Mouse (Mus musculus) cerebellum, adult 9-10 months (tissue): ENCODE measurements around the gene Ngp.
"Not testable (repeated sequence)": the region's sequence is repeated elsewhere in the genome, so short reads cannot be mapped to it uniquely, and the experiment has no call there.

Experiments
- DNase-seq: peaks from one replicate; pipeline ENCODE4 v3.0.0; 2022

The Ngp gene

DNA sequence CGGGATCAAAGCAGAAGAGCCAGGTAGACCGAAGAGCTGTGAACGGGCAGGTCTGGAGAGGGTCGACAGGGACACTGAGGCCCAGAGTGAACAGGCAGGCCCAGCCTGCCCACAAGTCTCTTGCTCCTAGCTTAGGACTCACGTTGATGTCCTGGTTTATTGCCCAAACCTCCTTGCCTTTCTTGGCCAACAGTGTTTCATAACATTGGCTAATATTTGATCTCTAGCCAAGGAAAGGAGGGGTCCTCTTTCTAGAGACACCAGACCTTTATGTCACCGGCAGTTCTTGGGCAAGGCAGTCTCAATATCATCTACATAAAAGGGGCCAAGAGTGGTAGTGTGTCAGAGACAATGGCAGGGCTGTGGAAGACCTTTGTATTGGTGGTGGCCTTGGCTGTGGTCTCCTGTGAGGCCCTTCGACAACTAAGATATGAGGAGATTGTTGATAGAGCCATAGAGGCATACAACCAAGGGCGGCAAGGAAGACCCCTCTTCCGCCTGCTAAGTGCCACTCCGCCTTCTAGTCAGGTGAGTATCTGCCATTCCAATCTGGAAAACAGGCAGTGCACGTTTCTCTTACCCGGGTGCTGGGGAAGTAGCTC is at the start of gene Ngp:
Ngp (plus strand) TSS at position 237 of the 602 bp plus-strand sequence.
- no peak for DNase-seq

- DNase-seq: no peak
Observed at GRCm38 (mm10) chr9:110369860-110370259, 49.7 kb upstream of the Ngp start.

GRCm38 (mm10) chr9:110373871-110374270 is 45.7 kb upstream of the Ngp start:
- no peak for DNase-seq

DNA sequence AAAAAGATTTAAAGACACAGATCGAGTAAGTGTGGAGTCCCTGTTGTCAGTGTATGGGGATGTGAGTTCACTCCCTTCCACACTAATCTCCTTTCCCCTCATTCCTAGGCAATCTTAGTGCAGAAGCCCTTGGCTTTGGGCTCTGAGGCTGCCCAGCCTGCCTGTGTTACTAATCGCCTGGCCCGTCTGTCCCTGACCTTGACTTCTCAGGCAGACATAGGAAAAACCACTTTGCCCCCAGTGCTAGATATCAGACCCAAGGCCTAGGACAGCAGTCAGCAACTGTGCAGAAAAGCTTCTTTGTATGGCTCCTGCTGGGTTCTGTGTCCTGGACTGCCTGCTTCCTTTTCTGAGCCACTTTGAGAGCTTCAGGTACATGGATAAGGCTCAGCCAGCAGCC is 43.9 kb upstream of the Ngp start:
- no peak for DNase-seq

DNA sequence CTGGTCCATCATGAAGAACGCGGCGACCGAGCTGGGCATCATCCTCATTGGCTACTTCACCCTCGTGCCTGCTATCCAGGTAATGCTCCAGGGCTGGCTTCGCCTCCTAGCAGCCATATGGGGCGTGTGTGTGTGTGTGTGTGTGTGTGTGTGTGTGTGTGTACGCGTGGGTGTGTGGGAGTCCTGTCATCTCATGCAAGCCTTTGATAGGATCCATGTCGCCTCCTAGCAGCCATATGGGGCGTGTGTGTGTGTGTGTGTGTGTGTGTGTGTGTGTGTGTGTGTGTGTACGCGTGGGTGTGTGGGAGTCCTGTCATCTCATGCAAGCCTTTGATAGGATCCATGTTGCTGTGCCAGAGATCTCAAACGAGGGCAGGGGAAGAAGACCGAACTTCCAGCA is 41.9 kb upstream of the Ngp start:
- DNase-seq: not testable (repeated sequence)

DNA sequence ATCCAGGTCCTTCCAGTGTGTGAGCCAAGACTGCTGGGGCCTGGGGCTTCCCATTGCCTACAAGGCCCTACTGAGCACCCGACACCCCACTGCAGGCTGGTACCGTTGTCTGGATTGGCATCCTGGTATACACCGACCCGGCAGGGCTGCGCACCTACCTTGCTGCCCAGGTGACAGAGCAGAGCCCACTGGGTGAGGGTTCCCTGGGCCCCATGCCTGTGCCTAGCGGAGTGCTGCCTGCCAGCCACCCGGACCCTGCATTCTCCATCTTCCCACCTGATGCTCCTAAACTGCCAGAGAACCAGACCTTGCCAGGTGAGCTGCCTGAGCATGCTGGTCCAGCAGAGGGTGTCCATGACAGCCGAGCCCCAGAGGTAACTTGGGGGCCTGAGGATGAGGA is 40.2 kb upstream of the Ngp start:
- no peak for DNase-seq

DNA sequence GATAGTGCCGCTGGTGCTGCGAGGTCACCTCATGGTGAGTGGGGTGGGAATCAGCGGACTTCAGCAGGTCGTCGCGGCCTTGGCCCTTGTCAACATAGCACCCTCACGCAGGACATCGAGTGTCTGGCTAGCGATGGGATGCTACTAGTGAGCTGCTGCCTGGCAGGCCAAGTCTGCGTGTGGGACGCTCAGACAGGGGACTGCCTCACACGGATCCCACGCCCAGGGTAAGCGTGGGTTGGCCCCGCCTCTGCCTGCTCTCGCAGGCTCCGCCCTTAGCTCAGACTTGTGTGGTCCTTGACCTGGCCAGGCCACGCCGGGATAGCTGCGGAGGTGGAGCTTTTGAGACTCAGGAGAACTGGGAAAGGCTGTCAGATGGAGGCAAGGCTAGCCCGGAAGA is 38.9 kb upstream of the Ngp start:
- no peak for DNase-seq

DNA sequence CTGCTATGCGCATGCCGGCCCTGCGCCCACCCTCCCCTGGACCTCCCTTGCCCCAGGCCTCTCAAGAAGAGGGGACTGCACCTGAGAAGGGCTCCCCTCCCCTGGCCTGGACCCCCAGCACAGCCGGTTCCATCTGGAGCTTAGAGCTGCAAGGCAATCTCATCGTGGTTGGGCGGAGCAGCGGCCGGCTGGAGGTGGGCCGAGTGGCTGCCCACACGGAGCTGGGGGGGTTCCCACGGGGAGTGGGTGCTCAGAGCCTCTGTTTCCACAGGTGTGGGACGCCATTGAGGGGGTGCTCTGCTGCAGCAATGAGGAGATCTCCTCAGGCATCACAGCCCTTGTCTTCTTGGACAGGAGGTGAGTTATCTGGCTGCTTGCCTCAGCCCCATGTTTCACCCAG is 38.3 kb upstream of the Ngp start:
- DNase-seq: no peak

GRCm38 (mm10) chr9:110384369-110384929 is 35.1 kb upstream of the Ngp start:
- DNase-seq: no peak

DNA sequence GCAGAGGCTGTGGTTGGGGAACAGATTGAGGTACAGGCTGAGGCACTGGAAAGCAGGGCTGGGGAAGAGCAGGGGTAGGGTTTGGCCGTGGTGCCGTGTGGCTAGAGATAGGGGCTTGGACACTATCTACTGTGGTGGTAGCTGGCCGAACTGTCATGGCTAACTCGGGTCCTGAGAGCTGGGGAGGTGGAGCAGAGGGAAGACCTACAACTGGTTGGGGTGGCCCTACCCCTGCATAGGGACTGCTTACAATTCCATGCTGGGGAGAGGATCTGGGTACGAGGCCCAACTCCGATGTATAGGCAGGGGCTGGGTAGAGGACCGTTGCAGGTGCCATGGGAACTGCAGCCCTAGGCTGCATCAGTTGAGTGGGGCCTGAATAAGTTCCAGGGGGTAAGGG is 31.5 kb upstream of the Ngp start:
- DNase-seq: no peak

- DNase-seq: no peak
Observed at GRCm38 (mm10) chr9:110390843-110391242, 28.7 kb upstream of the Ngp start.

GRCm38 (mm10) chr9:110393295-110393694 is 26.3 kb upstream of the Ngp start:
- no peak for DNase-seq

DNA sequence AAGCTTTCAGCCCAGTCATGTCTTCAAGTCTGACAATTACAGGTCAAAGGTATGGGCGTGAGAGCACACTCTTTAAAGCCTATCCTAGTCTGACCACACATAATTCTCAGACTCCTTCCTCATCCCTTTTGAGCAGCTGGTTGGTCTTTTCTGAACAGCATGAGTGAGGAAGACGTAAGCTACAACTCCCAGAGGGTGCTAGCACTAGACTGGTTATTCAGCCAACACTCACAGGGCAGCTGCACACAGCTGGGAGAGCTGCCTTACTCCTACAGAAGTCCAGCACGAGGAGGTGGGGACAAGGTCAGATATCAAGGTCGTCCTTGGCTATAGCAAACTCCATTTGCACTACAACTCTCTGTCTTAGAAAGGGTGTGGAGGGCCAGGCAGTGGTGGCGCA is 18.9 kb upstream of the Ngp start:
- no peak for DNase-seq

GRCm38 (mm10) chr9:110402731-110403130 is 16.8 kb upstream of the Ngp start:
- DNase-seq: no peak

DNA sequence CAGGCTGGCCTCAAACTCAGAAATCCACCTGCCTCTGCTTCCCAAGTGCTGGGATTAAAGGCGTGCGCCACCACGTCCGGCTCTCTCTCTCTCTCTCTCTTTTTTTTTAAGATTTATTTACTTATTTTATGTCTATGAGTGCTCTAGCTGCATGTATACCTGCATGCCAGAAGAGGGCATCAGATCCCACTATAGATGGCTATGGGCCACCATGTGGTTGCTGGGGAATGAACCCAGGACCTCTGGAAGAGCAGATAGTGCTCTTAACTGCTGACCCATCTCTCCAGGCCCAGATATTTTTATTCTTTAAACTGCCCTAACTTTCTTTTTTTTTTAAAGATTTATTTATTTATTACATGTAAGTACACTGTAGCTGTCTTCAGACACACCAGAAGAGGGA is 16.3 kb upstream of the Ngp start:
- DNase-seq: not testable (repeated sequence)

DNA sequence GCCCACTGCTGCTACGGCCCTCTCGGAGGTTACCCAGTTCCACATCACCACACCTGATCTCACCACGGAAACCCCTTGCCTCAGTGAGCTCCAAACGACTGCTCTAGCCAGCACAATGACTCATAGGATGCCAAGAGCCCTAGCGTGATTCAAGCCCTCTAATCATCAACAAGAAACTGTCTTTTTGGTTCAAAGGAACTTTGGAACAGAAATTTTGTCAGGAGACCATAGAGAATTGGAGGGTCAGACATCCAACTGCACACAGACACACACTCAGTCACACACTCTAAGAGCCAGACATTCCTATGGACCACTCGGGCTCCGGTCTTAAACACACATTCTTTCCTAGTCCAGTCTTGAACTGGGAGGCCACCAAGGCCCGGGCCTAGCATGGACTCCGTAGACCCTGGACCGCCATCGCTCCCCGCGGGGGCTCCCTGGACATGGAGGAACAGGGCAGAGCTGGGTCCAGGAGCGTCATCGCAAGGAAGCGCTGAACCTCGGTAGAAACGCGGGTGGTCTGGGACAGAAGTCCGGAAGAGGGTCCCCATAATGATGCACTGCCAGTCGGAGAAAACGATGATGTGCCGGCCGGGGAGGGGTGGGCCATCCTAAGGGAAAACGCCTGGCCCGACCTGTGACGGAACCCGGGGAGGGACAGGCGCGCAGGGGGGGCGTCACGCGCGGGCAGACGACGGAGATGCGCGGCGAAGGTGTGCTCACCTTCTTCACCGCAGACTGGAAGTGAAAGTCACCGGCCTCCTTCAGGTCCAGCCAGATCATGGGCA is 12.0 kb upstream of the Ngp start:
- DNase-seq: peak; percentile 51

DNA sequence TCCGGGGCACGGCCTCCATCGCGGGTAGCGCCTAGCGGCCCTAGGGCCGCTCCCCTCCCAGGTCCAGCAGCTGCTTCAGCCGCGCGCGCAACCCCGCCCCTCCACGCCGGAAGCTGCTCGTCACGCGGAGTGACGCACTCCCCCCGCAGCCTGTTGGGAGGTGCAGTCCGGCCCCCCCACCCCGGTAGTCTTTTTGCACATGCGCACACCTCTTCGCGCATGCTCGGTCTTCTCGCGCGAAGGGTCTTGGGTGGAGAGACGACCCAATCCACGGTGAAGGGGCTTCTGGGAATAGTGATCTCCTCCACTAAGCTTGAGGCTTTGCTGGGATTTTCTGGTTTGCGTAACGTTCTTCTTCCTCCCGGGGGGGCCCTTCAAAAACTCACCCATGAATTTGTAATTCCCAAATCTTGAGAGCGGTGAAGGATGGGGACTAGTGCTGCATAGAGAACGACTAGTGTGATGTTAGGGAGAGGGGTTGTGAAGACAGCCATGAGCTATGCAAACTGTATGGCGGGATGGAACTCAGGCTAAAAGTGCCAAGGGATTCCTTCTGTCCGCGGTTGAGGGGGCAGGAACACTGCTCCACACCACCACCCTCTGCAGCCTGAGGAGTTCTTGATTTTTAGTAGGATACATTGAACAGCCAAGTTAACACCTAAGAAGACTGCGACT is 11.3 kb upstream of the Ngp start, which contains the start of gene Ptpn23:
Ptpn23 (minus strand) TSS at position 115 of the 675 bp plus-strand sequence.
- peak; percentile 93 for DNase-seq

DNA sequence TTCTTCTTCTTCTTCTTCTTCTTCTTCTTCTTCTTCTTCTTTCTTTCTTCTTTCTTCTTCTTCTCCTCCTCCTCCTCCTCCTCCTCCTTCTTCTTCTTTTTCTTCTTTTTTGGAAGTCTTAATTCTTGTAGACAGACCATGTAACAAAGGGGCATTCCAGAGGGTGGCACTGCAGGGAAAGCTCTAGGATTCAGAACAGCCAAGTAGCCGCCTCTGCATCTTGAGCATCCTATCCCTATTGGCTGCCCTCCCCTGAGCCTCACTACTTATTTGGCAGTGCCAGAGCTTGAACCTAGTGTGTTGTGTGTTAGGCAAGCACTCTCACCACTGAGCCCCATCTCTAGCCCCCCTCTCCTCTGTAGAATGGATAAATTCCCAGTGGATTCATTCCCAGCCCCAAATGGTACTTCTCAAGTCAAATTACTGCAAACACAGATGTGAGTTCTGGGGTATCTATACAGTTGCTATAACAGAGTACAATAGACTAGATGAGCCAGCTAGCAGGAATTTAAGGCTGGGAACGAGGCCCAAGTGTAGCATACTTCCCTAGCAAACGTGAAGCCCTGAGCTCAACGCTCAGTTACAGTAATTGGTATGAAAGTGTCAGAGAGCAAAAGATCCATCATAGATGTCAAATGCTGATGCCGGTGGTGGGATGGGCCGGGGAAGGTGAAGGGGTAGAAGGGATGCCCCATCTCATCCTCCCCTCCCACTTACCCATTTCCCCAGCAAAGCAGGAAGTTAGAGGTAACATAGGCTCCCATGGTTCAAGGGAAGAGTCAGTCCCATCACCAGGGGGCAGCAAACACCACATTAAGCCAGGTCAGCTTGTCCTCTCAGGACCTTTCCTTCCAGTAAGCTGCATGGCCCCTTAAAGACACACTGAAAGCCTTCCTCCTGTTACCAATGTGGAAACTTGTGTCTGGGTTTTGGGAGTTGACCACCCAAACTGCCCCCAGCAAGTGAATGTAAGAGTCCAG is 8.3 kb upstream of the Ngp start:
- DNase-seq: peak; percentile 75

GRCm38 (mm10) chr9:110412926-110413325 is 6.6 kb upstream of the Ngp start:
- no peak for DNase-seq

DNA sequence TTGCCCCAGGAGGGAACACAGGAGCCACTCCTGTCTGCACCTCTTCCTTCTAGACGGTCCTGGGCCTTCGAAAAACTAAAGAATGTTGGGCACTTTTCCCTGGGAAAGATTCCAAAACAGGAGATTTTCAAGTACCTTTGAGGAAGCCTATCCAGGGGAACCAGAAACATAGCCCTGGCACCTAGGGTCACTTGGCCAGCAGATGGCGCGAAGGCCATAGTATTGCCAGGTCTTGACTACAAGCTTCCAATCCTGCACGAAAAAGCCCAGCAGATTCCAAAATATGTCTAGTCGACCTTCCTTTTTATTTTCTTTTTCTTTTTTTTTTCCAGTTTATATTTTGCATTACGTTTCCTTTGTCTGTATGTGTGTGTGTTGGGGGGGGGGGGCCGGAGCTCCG is 5.8 kb upstream of the Ngp start:
- DNase-seq: no peak

- DNase-seq: no peak
Observed at GRCm38 (mm10) chr9:110431241-110431640, 11.7 kb downstream of the Ngp start.

- DNase-seq: no peak
Observed at GRCm38 (mm10) chr9:110433045-110433444, 13.5 kb downstream of the Ngp start.
